Mouse (Mus musculus) kidney, adult 2 months (tissue): ENCODE results near the gene Egfem1.

Experiments used
- CTCF ChIP-seq: fragments of 200-500 bp; conservative IDR thresholded peaks from 2 replicates; pipeline ENCODE4 v1.5.1; 2011; ENCODE audit warnings: low read depth, mild to moderate bottlenecking, control low read depth, low read length, moderate library complexity, mixed read lengths; ENCODE audit not compliant: insufficient read depth, insufficient read length
- POLR2A ChIP-seq: fragments of 200-500 bp; IDR thresholded peaks from one replicate; pipeline ENCODE4 v1.6.1; 2011; ENCODE audit warnings: low read depth, low read length, control low read depth

- TF ChIP-seq POLR2A, result no peak
- TF ChIP-seq CTCF, result no peak
Measured at GRCm38 (mm10) chr3:29608713-29609112, 526.9 kb downstream of the Egfem1 start.
